Mouse (Mus musculus) adrenal gland, adult 8-10 months (tissue): Measurements from ENCODE around the gene Cfap44. TPM values are rescaled to one million over a fixed set of nuclear protein-coding genes. Genes with fewer than 3 reads are reported as not detected.
A peak's percentile ranks its signal among the peaks of the same experiment; 100 is the strongest.
"Not testable (repeated sequence)": the region's sequence is repeated elsewhere in the genome, so short reads cannot be mapped to it uniquely, and the experiment has no call there.

Experiments used
- DNase-seq: peaks from one replicate; pipeline ENCODE4 v3.0.0; 2022
- total RNA-seq, 4 experiments: library from RNA; stranded (reverse); gene quantifications; 2 replicates each; pipeline ENCODE4 v1.2.4; 2022

Cfap44 gene
- total RNA-seq, 4 experiments from 2014 or later, result 0.43 to 2.3 (median 0.70) TPM

- DNase-seq, result no peak
These were observed 35.4 kb downstream of the Cfap44 start for GRCm38 (mm10) chr16:44430021-44430420.

GRCm38 (mm10) chr16:44434931-44435330 is 40.3 kb downstream of the Cfap44 start:
- DNase-seq, result no peak

- DNase-seq, result no peak
These were observed 40.9 kb downstream of the Cfap44 start for GRCm38 (mm10) chr16:44435481-44435880.

- not testable (repeated sequence) for DNase-seq
These were observed 47.3 kb downstream of the Cfap44 start for GRCm38 (mm10) chr16:44441913-44442312.

GRCm38 (mm10) chr16:44457858-44458257 is 63.3 kb downstream of the Cfap44 start:
- no peak for DNase-seq

- no peak for DNase-seq
These were observed 64.2 kb downstream of the Cfap44 start for GRCm38 (mm10) chr16:44458826-44459225.

- no peak for DNase-seq
These were observed 66.3 kb downstream of the Cfap44 start for GRCm38 (mm10) chr16:44460922-44461321.

GRCm38 (mm10) chr16:44475281-44475680 is 80.7 kb downstream of the Cfap44 start:
- DNase-seq, result no peak

- no peak for DNase-seq
These were observed 81.2 kb downstream of the Cfap44 start for GRCm38 (mm10) chr16:44475682-44476375.

- DNase-seq, result no peak
These were observed 84.2 kb downstream of the Cfap44 start for GRCm38 (mm10) chr16:44478767-44479166.

GRCm38 (mm10) chr16:44479852-44480251 is 85.3 kb downstream of the Cfap44 start:
- no peak for DNase-seq

GRCm38 (mm10) chr16:44480616-44481015 is 86.0 kb downstream of the Cfap44 start:
- no peak for DNase-seq

GRCm38 (mm10) chr16:44481599-44482593 is 87.3 kb downstream of the Cfap44 start:
- DNase-seq, result no peak

- DNase-seq, result peak; percentile 63
These were observed 89.5 kb downstream of the Cfap44 start for GRCm38 (mm10) chr16:44484079-44484478.

GRCm38 (mm10) chr16:44484831-44485230 is 90.2 kb downstream of the Cfap44 start:
- no peak for DNase-seq

- no peak for DNase-seq
These were observed 91.1 kb downstream of the Cfap44 start for GRCm38 (mm10) chr16:44485691-44486090.

GRCm38 (mm10) chr16:44486612-44487011 is 92.0 kb downstream of the Cfap44 start:
- DNase-seq, result no peak

- DNase-seq, result no peak
These were observed 92.6 kb downstream of the Cfap44 start for GRCm38 (mm10) chr16:44487194-44487593.

GRCm38 (mm10) chr16:44491051-44491450 is 96.5 kb downstream of the Cfap44 start:
- no peak for DNase-seq

GRCm38 (mm10) chr16:44492151-44492550 is 97.6 kb downstream of the Cfap44 start:
- no peak for DNase-seq

GRCm38 (mm10) chr16:44492706-44493105 is 98.1 kb downstream of the Cfap44 start:
- no peak for DNase-seq

- peak; percentile 47 for DNase-seq
These were observed 99.3 kb downstream of the Cfap44 start for GRCm38 (mm10) chr16:44493868-44494267.

GRCm38 (mm10) chr16:44494441-44495108 is 100.0 kb downstream of the Cfap44 start:
- no peak for DNase-seq
